Mouse (Mus musculus) thymus, adult 2 months (tissue): ENCODE data around the gene Zfp189. TPM values are rescaled to one million over a fixed set of nuclear protein-coding genes. Genes with fewer than 3 reads are reported as not detected.

Source experiments
- DNase-seq: peaks from one replicate; pipeline ENCODE4 v3.0.0; 2021
- H3K27ac ChIP-seq: fragments of 200-500 bp; 2 replicates; pipeline ENCODE4 v1.5.1; 2012; ENCODE audit warnings: low read length, control low read depth; ENCODE audit not compliant: control insufficient read depth, insufficient read depth
- H3K27me3 ChIP-seq: fragments of 200-500 bp; 2 replicates; pipeline ENCODE4 v1.6.1; 2012; ENCODE audit warnings: mild to moderate bottlenecking, low read length, moderate library complexity, mixed read lengths; ENCODE audit not compliant: control insufficient read depth, insufficient read depth
- H3K36me3 ChIP-seq: fragments of 200-500 bp; 2 replicates; pipeline ENCODE4 v1.6.1; 2012; ENCODE audit warnings: mild to moderate bottlenecking, low read length, moderate library complexity; ENCODE audit not compliant: control insufficient read depth, insufficient read depth
- H3K4me1 ChIP-seq: fragments of 200-500 bp; replicated peaks from 2 replicates; pipeline ENCODE4 v1.6.1; 2012; ENCODE audit warnings: low read length; ENCODE audit not compliant: control insufficient read depth, insufficient read depth
- H3K4me3 ChIP-seq: fragments of 200-500 bp; 2 replicates; pipeline ENCODE4 v1.5.1; 2012; ENCODE audit warnings: mild to moderate bottlenecking, low read length, control low read depth, moderate library complexity; ENCODE audit not compliant: control insufficient read depth, insufficient read depth
- CTCF ChIP-seq: fragments of 200-500 bp; IDR thresholded peaks from 2 replicates; pipeline ENCODE4 v1.5.1; 2012; ENCODE audit warnings: mild to moderate bottlenecking, control low read depth, low read length, moderate library complexity, borderline replicate concordance; ENCODE audit not compliant: control insufficient read depth, poor library complexity, insufficient read depth; ENCODE audit errors: extremely low read depth
- POLR2A ChIP-seq: fragments of 200-500 bp; IDR thresholded peaks from 2 replicates; pipeline ENCODE4 v1.6.1; 2012; ENCODE audit warnings: mild to moderate bottlenecking, low read length, control low read depth, moderate library complexity; ENCODE audit not compliant: control insufficient read depth, poor library complexity, insufficient read depth; ENCODE audit errors: extremely low read depth
- WGBS: fragments of 180-500 bp; shearing (Covaris S2); methylation state at CpG from one replicate; pipeline ENCODE4 v1.1.7; 2018; 5-methylcytosine and 5-hydroxymethylcytosine counted together
- polyA plus RNA-seq: library from polyadenylated mRNA; depleted of rRNA; stranded (reverse); fragments of >200 nt; gene quantifications from 2 replicates; pipeline ENCODE4 v1.2.3, GENCODE M21; 2012; rRNA removed

The Zfp189 gene
- polyA plus RNA-seq, 1 experiment: 1.9 TPM

GRCm38 (mm10) chr4:49549383-49549782 is 28.4 kb downstream of the Zfp189 start, which contains the start of gene Aldob:
TSS of gene Aldob (minus strand) at chr4:49549546.
- Histone ChIP-seq H3K36me3 (no peaks in the 10 kb centered on the region), H3K4me3 (no peak within 1 kb of the TSS), H3K4me1 (no peaks in the 10 kb centered on the region), H3K27me3 (no peaks in the 10 kb centered on the region), H3K27ac (no peak within 1 kb of the TSS)
- DNase-seq: no peak
- TF ChIP-seq POLR2A (no peak), CTCF (no peak)
- 57% methylated on average over 3 of the region's 3 CpGs for WGBS

- TF ChIP-seq POLR2A (no peak), CTCF (no peak)
- Histone ChIP-seq H3K36me3 (no peaks in the 10 kb centered on the region), H3K27ac (no peak overlapping the region), H3K4me3 (no peak overlapping the region), H3K27me3 (no peaks in the 10 kb centered on the region), H3K4me1 (no peaks in the 10 kb centered on the region)
- 89% methylated on average over 5 of the region's 5 CpGs for WGBS
- no peak for DNase-seq
Observed at GRCm38 (mm10) chr4:49553380-49553779, 32.4 kb downstream of the Zfp189 start.

GRCm38 (mm10) chr4:49557375-49557774 is 36.4 kb downstream of the Zfp189 start:
- 100% methylated on average over 7 of the region's 7 CpGs for WGBS
- no peaks in the 10 kb centered on the region for H3K27me3 ChIP-seq

GRCm38 (mm10) chr4:49558181-49558580 is 37.2 kb downstream of the Zfp189 start:
- Histone ChIP-seq H3K27ac (no peak overlapping the region), H3K4me1 (no peaks in the 10 kb centered on the region), H3K4me3 (no peak overlapping the region), H3K27me3 (no peaks in the 10 kb centered on the region), H3K36me3 (no peaks in the 10 kb centered on the region)
- DNase-seq: no peak
- TF ChIP-seq POLR2A (no peak), CTCF (no peak)
- WGBS: 56% methylated on average over 2 of the region's 2 CpGs

More at GRCm38 (mm10) chr4:49557375-49557774, 36.4 kb downstream of the Zfp189 start:
- Histone ChIP-seq H3K36me3 (no peaks in the 10 kb centered on the region), H3K4me1 (no peaks in the 10 kb centered on the region), H3K27ac (no peak overlapping the region), H3K4me3 (no peak overlapping the region)
- no peak for TF ChIP-seq CTCF
- TF ChIP-seq POLR2A: no peak
- no peak for DNase-seq

- no peak for DNase-seq
- Histone ChIP-seq H3K4me3 (no peak overlapping the region), H3K27ac (no peak overlapping the region), H3K4me1 (no peaks in the 10 kb centered on the region), H3K27me3 (no peaks in the 10 kb centered on the region), H3K36me3 (no peaks in the 10 kb centered on the region)
- no peak for TF ChIP-seq POLR2A
- no peak for TF ChIP-seq CTCF
- WGBS: 82% methylated on average over 20 of the region's 20 CpGs
Observed at GRCm38 (mm10) chr4:49559915-49560772, 39.2 kb downstream of the Zfp189 start.

- no peak overlapping the region for H3K4me3 ChIP-seq
- no peaks in the 10 kb centered on the region for H3K36me3 ChIP-seq
- no peak for TF ChIP-seq CTCF
- no peak for TF ChIP-seq POLR2A
- H3K27ac ChIP-seq: no peak overlapping the region
- peak; percentile 46 for DNase-seq
- no peaks in the 10 kb centered on the region for H3K27me3 ChIP-seq
- WGBS: 22% methylated on average over 3 of the region's 3 CpGs
- no peaks in the 10 kb centered on the region for H3K4me1 ChIP-seq
Observed at GRCm38 (mm10) chr4:49567613-49568012, 46.6 kb downstream of the Zfp189 start.

GRCm38 (mm10) chr4:49572194-49572593 is 51.2 kb downstream of the Zfp189 start:
- no peaks in the 10 kb centered on the region for H3K4me1 ChIP-seq
- no peak overlapping the region for H3K27ac ChIP-seq
- no peaks in the 10 kb centered on the region for H3K36me3 ChIP-seq
- TF ChIP-seq POLR2A (no peak), CTCF (no peak)
- no peak for DNase-seq
- H3K4me3 ChIP-seq: no peak overlapping the region
- H3K27me3 ChIP-seq: no peaks in the 10 kb centered on the region
- WGBS: 95% methylated on average over 4 of the region's 4 CpGs

Other genes with a start within 250 kb of the Zfp189 start
- gene Acnat2, start 113.0 kb upstream of the Zfp189 start, polyA plus RNA-seq: not detected in 2 replicates
- 0.19 TPM in 1 of 2 replicates, not detected in the other for gene Acnat1, start 47.3 kb upstream of the Zfp189 start, polyA plus RNA-seq
- gene Baat, start 14.6 kb upstream of the Zfp189 start, polyA plus RNA-seq: 0.14 TPM in 1 of 2 replicates, not detected in the other
- gene Mrpl50, start 83 bp upstream of the Zfp189 start, polyA plus RNA-seq: 3.7 and 4.2 TPM in 2 replicates
- 3.7 and 4.2 TPM in 2 replicates for gene Aldob, start 28.4 kb downstream of the Zfp189 start, polyA plus RNA-seq
- 8.4 and 12.1 TPM in 2 replicates for gene Tmem246, start 76.7 kb downstream of the Zfp189 start, polyA plus RNA-seq
- gene Rnf20, start 110.8 kb downstream of the Zfp189 start, polyA plus RNA-seq: 34.4 and 34.6 TPM in 2 replicates
- 0.03 TPM in 1 of 2 replicates, not detected in the other for gene Ppp3r2, start 160.8 kb downstream of the Zfp189 start, polyA plus RNA-seq